Mouse (Mus musculus) brain, adult 2 months (tissue): ENCODE measurements at regions not wholly inside any gene's neighbourhood (a gene's known extent, or its start where the extent isn't known, plus 50 kb on each side); places are given as distances from the start of the nearest gene placed in this dataset.

Experiments
- DNase-seq: peaks from one replicate; pipeline ENCODE4 v3.0.0; 2011; ENCODE audit warnings: low read depth, low spot score

GRCm38 (mm10) chr12:17113465-17114177 is 63.1 kb downstream of the Kcnf1 start:
- DNase-seq, result peak; percentile 39

DNA sequence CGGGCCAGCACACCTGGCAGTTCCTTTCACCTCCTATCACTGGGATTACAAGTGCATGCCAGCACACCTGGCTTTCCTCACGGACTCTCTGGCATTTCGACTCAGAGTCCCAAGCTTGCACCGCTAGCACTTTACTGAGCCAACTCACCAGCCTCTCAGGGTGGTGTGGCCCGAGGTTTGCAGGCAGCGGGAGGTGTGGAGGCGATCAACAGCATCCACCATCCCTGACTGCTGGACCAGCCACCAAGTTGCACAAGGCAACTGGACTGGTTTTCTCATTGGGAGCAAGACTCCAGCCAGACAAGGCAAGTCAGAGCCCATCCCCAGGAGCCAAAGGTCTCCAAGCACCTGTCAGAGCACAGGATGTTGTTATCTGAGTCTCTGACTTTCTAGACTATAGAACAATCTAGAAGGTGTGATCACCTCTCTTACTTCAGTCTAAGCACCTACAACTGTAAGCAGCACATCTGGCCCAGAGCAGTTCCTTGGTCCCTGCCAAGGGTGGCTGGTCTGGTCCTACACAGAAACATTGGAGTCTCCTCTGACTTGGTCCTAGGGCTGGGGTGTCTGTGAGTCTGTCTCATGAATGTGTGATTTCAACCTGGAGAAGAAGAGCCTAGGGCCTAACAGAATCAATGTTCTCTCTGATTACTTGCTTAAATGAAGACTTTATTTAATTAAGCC is 63.8 kb downstream of the Kcnf1 start:
- DNase-seq, result no peak

DNA sequence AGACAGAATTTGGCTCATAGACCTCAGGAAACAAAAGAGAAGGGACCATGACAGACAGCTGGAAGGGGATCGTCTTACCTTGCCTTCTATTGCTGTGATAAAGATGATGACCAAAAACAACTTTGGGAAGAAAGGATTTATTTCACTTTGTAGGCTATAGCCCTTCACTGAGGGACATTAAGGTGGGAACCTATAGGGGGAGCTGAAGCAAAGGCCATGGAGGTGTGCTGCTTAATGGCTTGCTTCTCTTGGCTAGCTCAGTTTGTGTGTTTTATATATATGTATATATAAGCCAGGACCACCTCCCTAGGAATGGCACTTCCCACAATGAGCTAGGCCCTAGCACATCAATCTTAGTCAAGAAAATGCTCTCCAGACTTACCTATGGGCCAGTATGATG is 70.5 kb downstream of the Kcnf1 start:
- DNase-seq, result no peak

GRCm38 (mm10) chr12:17105057-17105712 is 71.5 kb downstream of the Kcnf1 start:
- DNase-seq, result no peak

- DNase-seq, result peak; percentile 62
These were observed 74.8 kb downstream of the Kcnf1 start for GRCm38 (mm10) chr12:17101842-17102241.

DNA sequence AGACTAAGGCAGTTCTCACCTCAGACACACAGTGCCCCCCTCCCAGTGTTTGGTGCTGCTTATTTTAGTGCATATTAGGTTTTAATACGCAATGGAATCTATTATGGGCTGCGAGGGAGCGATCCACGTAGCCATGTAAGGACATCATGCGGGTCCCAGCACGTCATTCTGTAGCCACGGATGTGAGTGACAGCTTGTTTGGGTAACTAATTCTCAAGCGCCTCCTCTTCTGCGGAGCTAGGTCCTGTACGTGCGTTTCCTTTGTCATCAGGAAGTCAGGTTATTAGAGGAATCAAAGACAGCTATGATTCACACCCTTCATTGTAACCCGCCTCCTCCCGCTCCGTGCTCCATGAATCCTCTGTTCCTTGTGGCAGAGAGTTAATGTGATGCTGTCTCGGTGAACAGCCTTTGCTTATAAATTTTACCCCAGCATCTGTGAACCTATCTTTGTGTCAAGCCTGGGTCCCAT is 78.9 kb downstream of the Kcnf1 start:
- DNase-seq, result peak; percentile 78

GRCm38 (mm10) chr12:17094758-17095157 is 81.9 kb downstream of the Kcnf1 start:
- no peak for DNase-seq

DNA sequence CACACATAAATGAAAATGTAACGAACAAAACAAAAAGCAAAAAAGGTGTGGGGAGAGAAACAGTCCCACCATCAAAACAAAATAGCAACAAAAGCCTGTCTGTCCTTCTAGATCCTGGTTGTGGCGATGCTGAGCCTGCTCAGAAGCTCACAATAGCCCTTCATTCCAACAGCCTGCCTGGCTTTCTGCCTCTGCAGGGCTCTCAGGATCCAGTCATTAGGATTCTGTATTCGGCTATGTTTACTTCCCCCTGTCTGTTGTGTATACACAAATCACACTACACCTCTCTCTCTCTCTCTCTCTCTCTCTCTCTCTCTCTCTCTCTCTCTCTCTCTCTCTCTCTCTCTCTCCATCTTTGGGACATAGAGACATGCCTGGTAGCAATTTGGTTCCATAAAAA is 82.2 kb upstream of the 2410004P03Rik start:
- DNase-seq, result no peak

GRCm38 (mm10) chr12:17091058-17091457 is 79.5 kb upstream of the 2410004P03Rik start:
- peak; percentile 77 for DNase-seq

GRCm38 (mm10) chr12:17089710-17090339 is 78.3 kb upstream of the 2410004P03Rik start:
- DNase-seq, result peak; percentile 68

GRCm38 (mm10) chr12:17087388-17087787 is 75.9 kb upstream of the 2410004P03Rik start:
- no peak for DNase-seq

- DNase-seq, result peak; percentile 68
These were observed 73.7 kb upstream of the 2410004P03Rik start for GRCm38 (mm10) chr12:17085209-17085574.

GRCm38 (mm10) chr12:17084499-17085208 is 73.1 kb upstream of the 2410004P03Rik start:
- DNase-seq, result peak; percentile 91

- DNase-seq, result peak; percentile 60
These were observed 60.3 kb upstream of the 2410004P03Rik start for GRCm38 (mm10) chr12:17071691-17072454.

DNA sequence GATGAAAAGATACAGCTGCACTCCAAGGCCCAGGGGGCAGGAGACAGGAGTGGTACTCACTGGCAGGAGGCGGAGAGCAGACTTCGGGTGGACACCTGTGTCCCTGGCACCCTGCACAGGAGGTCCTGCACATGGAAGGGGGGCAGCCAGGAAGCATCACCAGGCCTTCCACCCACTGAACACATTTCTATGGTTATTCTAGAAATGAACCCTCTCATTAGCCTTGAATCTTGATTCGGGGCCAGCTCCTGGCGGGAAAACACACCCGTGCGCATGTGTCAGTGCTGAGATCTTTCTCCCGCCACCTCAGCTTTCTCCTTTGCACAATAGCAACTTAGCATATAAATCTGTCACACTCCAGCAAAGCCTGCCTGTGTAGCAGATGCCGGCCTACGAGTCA is 58.3 kb upstream of the 2410004P03Rik start:
- peak; percentile 88 for DNase-seq

GRCm38 (mm10) chr12:17069161-17069560 is 57.6 kb upstream of the 2410004P03Rik start:
- peak; percentile 51 for DNase-seq

GRCm38 (mm10) chr12:17063920-17064319 is 52.4 kb upstream of the 2410004P03Rik start:
- peak; percentile 46 for DNase-seq
